Mouse (Mus musculus): ENCODE results near the gene Fgb. TPM values are rescaled to one million over a fixed set of nuclear protein-coding genes. Genes with fewer than 3 reads are reported as not detected.

The Fgb gene
- polyA plus RNA-seq, 1 experiment = 0.11 TPM

- Histone ChIP-seq H3K4me3 (ENCODE audit: control insufficient read depth, low read depth, low read length) (no peak overlapping the region), H3K36me3 (ENCODE audit: control insufficient read depth, insufficient read depth, low read length) (no peaks in the 10 kb centered on the region), H3K4me1 (ENCODE audit: control insufficient read depth, insufficient read depth, low read length) (no peaks in the 10 kb centered on the region), H3K27ac (ENCODE audit: control insufficient read depth, insufficient read depth, low read depth, low read length) (no peak overlapping the region), H3K27me3 (ENCODE audit: control insufficient read depth, insufficient read depth, low read length) (no peaks in the 10 kb centered on the region)
- TF ChIP-seq POLR2A (IDR thresholded peaks at IDR 0.05; ENCODE audit: control insufficient read depth, low read depth, low read length) (no peak), CTCF (IDR thresholded peaks at IDR 0.05; ENCODE audit: control insufficient read depth, insufficient read depth, insufficient replicate concordance, low read depth, low read length) (no peak)
Observed at GRCm38 (mm10) chr3:83003068-83003467, 46.6 kb downstream of the Fgb start.

GRCm38 (mm10) chr3:83002191-83002590 is 47.5 kb downstream of the Fgb start:
- H3K4me3 ChIP-seq (ENCODE audit: control insufficient read depth, low read depth, low read length) = no peak overlapping the region

GRCm38 (mm10) chr3:82999995-83000394 is 49.7 kb downstream of the Fgb start:
- Histone ChIP-seq H3K27me3 (ENCODE audit: control insufficient read depth, insufficient read depth, low read length) (no peaks in the 10 kb centered on the region), H3K4me1 (ENCODE audit: control insufficient read depth, insufficient read depth, low read length) (peaks cover 6% of the 10 kb centered on the region), H3K36me3 (ENCODE audit: control insufficient read depth, insufficient read depth, low read length) (no peaks in the 10 kb centered on the region), H3K4me3 (ENCODE audit: control insufficient read depth, low read depth, low read length) (no peak overlapping the region), H3K27ac (ENCODE audit: control insufficient read depth, insufficient read depth, low read depth, low read length) (no peak overlapping the region)
- TF ChIP-seq POLR2A (IDR thresholded peaks at IDR 0.05; ENCODE audit: control insufficient read depth, low read depth, low read length) (no peak), CTCF (IDR thresholded peaks at IDR 0.05; ENCODE audit: control insufficient read depth, insufficient read depth, insufficient replicate concordance, low read depth, low read length) (no peak)

More at GRCm38 (mm10) chr3:83002191-83002590, 47.5 kb downstream of the Fgb start:
- peak; percentile 14; the same call in 1 of the 2 replicates for TF ChIP-seq CTCF (IDR thresholded peaks at IDR 0.05; ENCODE audit: control insufficient read depth, insufficient read depth, insufficient replicate concordance, low read depth, low read length)
- no peak for TF ChIP-seq POLR2A (IDR thresholded peaks at IDR 0.05; ENCODE audit: control insufficient read depth, low read depth, low read length)
- Histone ChIP-seq H3K4me1 (ENCODE audit: control insufficient read depth, insufficient read depth, low read length) (no peaks in the 10 kb centered on the region), H3K36me3 (ENCODE audit: control insufficient read depth, insufficient read depth, low read length) (no peaks in the 10 kb centered on the region), H3K27ac (ENCODE audit: control insufficient read depth, insufficient read depth, low read depth, low read length) (no peak overlapping the region), H3K27me3 (ENCODE audit: control insufficient read depth, insufficient read depth, low read length) (no peaks in the 10 kb centered on the region)

GRCm38 (mm10) chr3:82998772-82999463 is 50.7 kb downstream of the Fgb start:
- H3K27ac ChIP-seq (ENCODE audit: control insufficient read depth, insufficient read depth, low read depth, low read length) = no peak overlapping the region
- no peak for TF ChIP-seq POLR2A (IDR thresholded peaks at IDR 0.05; ENCODE audit: control insufficient read depth, low read depth, low read length)
- TF ChIP-seq CTCF (IDR thresholded peaks at IDR 0.05; ENCODE audit: control insufficient read depth, insufficient read depth, insufficient replicate concordance, low read depth, low read length) = no peak

GRCm38 (mm10) chr3:82996656-82997055 is 53.0 kb downstream of the Fgb start:
- H3K36me3 ChIP-seq (ENCODE audit: control insufficient read depth, insufficient read depth, low read length) = no peaks in the 10 kb centered on the region
- peaks cover 6% of the 10 kb centered on the region for H3K4me1 ChIP-seq (ENCODE audit: control insufficient read depth, insufficient read depth, low read length)
- H3K27ac ChIP-seq (ENCODE audit: control insufficient read depth, insufficient read depth, low read depth, low read length) = no peak overlapping the region
- H3K4me3 ChIP-seq (ENCODE audit: control insufficient read depth, low read depth, low read length) = no peak overlapping the region
- TF ChIP-seq POLR2A (IDR thresholded peaks at IDR 0.05; ENCODE audit: control insufficient read depth, low read depth, low read length) = no peak
- no peak for TF ChIP-seq CTCF (IDR thresholded peaks at IDR 0.05; ENCODE audit: control insufficient read depth, insufficient read depth, insufficient replicate concordance, low read depth, low read length)
- H3K27me3 ChIP-seq (ENCODE audit: control insufficient read depth, insufficient read depth, low read length) = no peaks in the 10 kb centered on the region

More at GRCm38 (mm10) chr3:82998772-82999463, 50.7 kb downstream of the Fgb start:
- H3K4me3 ChIP-seq (ENCODE audit: control insufficient read depth, low read depth, low read length) = no peak overlapping the region
- H3K4me1 ChIP-seq (ENCODE audit: control insufficient read depth, insufficient read depth, low read length) = peaks cover 6% of the 10 kb centered on the region
- no peaks in the 10 kb centered on the region for H3K36me3 ChIP-seq (ENCODE audit: control insufficient read depth, insufficient read depth, low read length)
- H3K27me3 ChIP-seq (ENCODE audit: control insufficient read depth, insufficient read depth, low read length) = no peaks in the 10 kb centered on the region

- Histone ChIP-seq H3K27me3 (ENCODE audit: control insufficient read depth, insufficient read depth, low read length) (no peaks in the 10 kb centered on the region), H3K36me3 (ENCODE audit: control insufficient read depth, insufficient read depth, low read length) (no peaks in the 10 kb centered on the region), H3K27ac (ENCODE audit: control insufficient read depth, insufficient read depth, low read depth, low read length) (no peak overlapping the region), H3K4me1 (ENCODE audit: control insufficient read depth, insufficient read depth, low read length) (peaks cover 6% of the 10 kb centered on the region), H3K4me3 (ENCODE audit: control insufficient read depth, low read depth, low read length) (no peak overlapping the region; the same call in 1 of the 2 replicates)
- no peak for TF ChIP-seq POLR2A (IDR thresholded peaks at IDR 0.05; ENCODE audit: control insufficient read depth, low read depth, low read length)
- peak; percentile 51; the same call in 1 of the 2 replicates for TF ChIP-seq CTCF (IDR thresholded peaks at IDR 0.05; ENCODE audit: control insufficient read depth, insufficient read depth, insufficient replicate concordance, low read depth, low read length)
Observed at GRCm38 (mm10) chr3:82995368-82995767, 54.3 kb downstream of the Fgb start.

- no peak for TF ChIP-seq CTCF (IDR thresholded peaks at IDR 0.05; ENCODE audit: control insufficient read depth, insufficient read depth, insufficient replicate concordance, low read depth, low read length)
- H3K4me3 ChIP-seq (ENCODE audit: control insufficient read depth, low read depth, low read length) = no peak overlapping the region
- H3K36me3 ChIP-seq (ENCODE audit: control insufficient read depth, insufficient read depth, low read length) = no peaks in the 10 kb centered on the region
- H3K27ac ChIP-seq (ENCODE audit: control insufficient read depth, insufficient read depth, low read depth, low read length) = no peak overlapping the region
- H3K27me3 ChIP-seq (ENCODE audit: control insufficient read depth, insufficient read depth, low read length) = no peaks in the 10 kb centered on the region
- H3K4me1 ChIP-seq (ENCODE audit: control insufficient read depth, insufficient read depth, low read length) = peaks cover 6% of the 10 kb centered on the region
Observed at GRCm38 (mm10) chr3:82992956-82993355, 56.7 kb downstream of the Fgb start.
